Mouse (Mus musculus) Patski (cell line): ENCODE data around the gene Commd4. TPM values are rescaled to one million over a fixed set of nuclear protein-coding genes. Genes with fewer than 3 reads are reported as not detected.

Experiments used
- ATAC-seq: fragments of 100-300 bp; one replicate; pipeline ENCODE4 v1.8.0; 2021
- CTCF ChIA-PET: fragments of 350-600 bp; sonication (Branson Sonifier 250); formaldehyde crosslinking; loops from one replicate; lab custom pipeline; 2022; ENCODE audit warnings: inconsistent platforms; lab: Charles Lee
- POLR2A ChIA-PET: fragments of 350-600 bp; sonication (Branson Sonifier 250); formaldehyde crosslinking; loops from one replicate; lab custom pipeline; 2022; ENCODE audit warnings: antibody characterized with exemption, inconsistent platforms; lab: Charles Lee
- DNase-seq: peaks from one replicate; pipeline ENCODE4 v3.0.0-alpha.2; 2011; ENCODE audit warnings: low read depth, low spot score
- H3K27me3 ChIP-seq: fragments of 371-371 bp; one replicate; pipeline ENCODE4 v1.5.1; 2021
- CTCF ChIP-seq: fragments of 100-300 bp; IDR thresholded peaks from one replicate; pipeline ENCODE4 v1.5.1; 2021
- in situ Hi-C: fragments of 300-500 bp; cut with MboI; formaldehyde crosslinking; loops from 3 replicates; pipeline ENCODE4 v1.11.1; 2018; ENCODE audit warnings: low pct_unique_long_range_greater_than_20kb, mixed read lengths
- polyA plus RNA-seq: library from polyadenylated mRNA; unstranded; gene quantifications from one replicate; pipeline ENCODE4 v1.2.3, GENCODE M21; 2021

Gene Commd4
- polyA plus RNA-seq, 1 experiment from 2014 or later: 110 TPM

GRCm38 (mm10) chr9:57143212-57143611 is 14.9 kb downstream of the Commd4 start:
- in situ Hi-C loops: no loop called here
- CTCF ChIA-PET: interaction anchor here (2.9 kb wide), 1 partner anchor 12 kb away, joined by 10 read pairs; the partner anchor contains the start of gene Man2c1
- POLR2A ChIA-PET: no interaction called here

DNA sequence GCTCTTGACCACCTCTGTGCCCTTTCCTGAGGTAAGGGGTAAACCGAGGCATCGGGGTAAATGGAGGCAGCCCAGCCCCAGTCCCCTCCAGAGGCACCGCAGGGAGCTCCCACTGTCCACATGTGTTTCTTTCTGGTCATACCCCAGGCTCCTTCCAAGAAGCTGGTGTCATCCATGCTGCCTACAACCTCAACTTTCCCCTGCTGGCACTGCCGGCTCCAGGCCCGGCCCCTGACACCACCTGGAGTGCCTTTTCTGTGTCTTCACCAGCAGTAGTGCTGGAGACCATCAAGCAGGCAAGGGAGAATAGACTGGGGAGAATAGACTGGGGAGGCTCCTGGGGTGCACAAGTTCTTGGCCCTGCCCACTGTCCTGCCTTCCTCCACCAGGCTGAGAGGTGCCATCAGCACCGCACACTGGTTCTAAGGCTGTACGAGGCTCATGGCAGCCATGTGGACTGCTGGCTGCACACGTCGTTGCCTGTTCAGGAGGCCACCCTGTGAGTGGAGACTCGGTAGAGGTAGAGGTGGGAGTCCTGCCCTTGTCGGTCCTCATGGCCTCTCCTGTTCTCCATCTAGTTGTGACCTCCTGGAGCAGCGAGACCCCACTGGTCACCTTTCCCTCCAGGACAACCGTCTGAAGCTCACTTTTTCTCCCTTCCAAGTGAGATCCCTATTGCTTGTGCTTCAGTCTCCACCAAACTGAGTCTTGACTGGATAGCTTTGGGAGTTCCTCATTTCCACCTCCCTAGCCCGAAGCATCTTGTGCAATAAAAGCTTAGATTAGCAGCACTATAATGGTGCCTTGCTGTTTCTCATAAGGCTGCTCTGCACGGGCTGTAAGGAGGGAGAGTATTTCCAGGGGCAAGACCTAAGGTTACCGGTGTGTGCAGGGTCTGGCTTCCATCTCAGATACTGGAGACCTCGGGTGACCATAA is 16.4 kb downstream of the Commd4 start:
- no peaks in the 10 kb centered on the region for H3K27me3 ChIP-seq
- POLR2A ChIA-PET: no interaction called here
- DNase-seq (no peak), ATAC-seq (no peak)
- no peak for TF ChIP-seq CTCF
- in situ Hi-C loops: no loop called here
- CTCF ChIA-PET: interaction anchor here (2.9 kb wide), 1 partner anchor 11 kb away, joined by 10 read pairs; the partner anchor contains the start of gene Man2c1

More at GRCm38 (mm10) chr9:57143212-57143611, 14.9 kb downstream of the Commd4 start:
- no peaks in the 10 kb centered on the region for H3K27me3 ChIP-seq
- DNase-seq: no peak
- no peak for ATAC-seq
- TF ChIP-seq CTCF: no peak

DNA sequence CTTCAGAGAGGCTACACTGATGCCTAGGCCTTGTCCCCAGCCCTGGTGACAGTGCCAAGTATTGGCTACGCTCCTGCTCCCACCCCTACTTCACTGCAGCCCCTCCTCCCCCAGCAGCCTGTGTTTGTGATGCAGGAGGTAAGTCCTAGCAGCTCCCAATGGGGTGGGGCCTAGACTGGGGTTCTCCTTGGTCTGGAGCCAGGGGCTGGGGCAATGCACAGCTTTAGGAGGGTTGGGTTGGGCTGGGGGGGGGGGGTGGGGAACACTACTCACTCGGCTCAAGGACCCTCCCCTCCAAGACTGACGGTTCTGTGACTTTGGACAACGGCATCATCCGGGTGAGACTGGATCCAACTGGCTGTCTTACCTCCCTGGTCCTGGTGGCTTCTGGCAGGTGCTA is 18.6 kb downstream of the Commd4 start:
- DNase-seq: no peak
- no peaks in the 10 kb centered on the region for H3K27me3 ChIP-seq
- in situ Hi-C loops: no loop called here
- ATAC-seq: no peak
- no peak for TF ChIP-seq CTCF
- POLR2A ChIA-PET: interaction anchor here (2.6 kb wide), 1 partner anchor 8 kb away, joined by 8 read pairs; no protein-coding TSS in a partner anchor
- CTCF ChIA-PET: no interaction called here

DNA sequence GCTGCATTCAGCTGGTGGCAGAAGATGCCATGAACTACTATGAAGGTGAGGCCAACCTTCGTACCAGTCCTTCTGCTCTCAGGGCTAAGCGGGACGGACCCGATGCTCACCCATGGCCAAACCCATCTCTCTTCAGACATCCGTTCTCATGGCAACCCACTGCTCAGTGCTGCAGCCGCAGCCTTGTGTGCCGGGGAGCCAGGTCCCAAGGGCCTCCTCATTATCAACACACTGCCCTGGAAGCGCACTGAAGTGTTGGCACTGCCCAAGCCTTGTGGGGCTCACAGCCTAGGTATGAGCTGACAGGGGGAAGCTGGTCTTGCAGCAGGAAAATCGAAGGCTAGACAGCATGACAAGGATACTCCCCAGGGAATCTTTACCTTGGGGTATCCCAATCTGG is 19.0 kb downstream of the Commd4 start:
- no peak for ATAC-seq
- no peaks in the 10 kb centered on the region for H3K27me3 ChIP-seq
- no peak for DNase-seq
- POLR2A ChIA-PET: interaction anchor here (2.6 kb wide), 1 partner anchor 8 kb away, joined by 8 read pairs; no protein-coding TSS in a partner anchor
- in situ Hi-C loops: no loop called here
- TF ChIP-seq CTCF: no peak
- CTCF ChIA-PET: no interaction called here

GRCm38 (mm10) chr9:57138507-57138906 is 19.6 kb downstream of the Commd4 start:
- no peak for TF ChIP-seq CTCF
- ChIA-PET CTCF (no interaction called here), POLR2A (interaction anchor here (2.6 kb wide), 1 partner anchor 9 kb away, joined by 8 read pairs; no protein-coding TSS in a partner anchor)
- H3K27me3 ChIP-seq: no peaks in the 10 kb centered on the region
- in situ Hi-C loops: no loop called here
- ATAC-seq (no peak), DNase-seq (no peak)

- H3K27me3 ChIP-seq: no peaks in the 10 kb centered on the region
- ATAC-seq (no peak), DNase-seq (no peak)
- CTCF ChIA-PET: no interaction called here
- TF ChIP-seq CTCF: no peak
- in situ Hi-C loops: no loop called here
- POLR2A ChIA-PET: interaction anchor here (2.6 kb wide), 1 partner anchor 9 kb away, joined by 8 read pairs; no protein-coding TSS in a partner anchor
These were observed 20.4 kb downstream of the Commd4 start for GRCm38 (mm10) chr9:57137777-57138176.

DNA sequence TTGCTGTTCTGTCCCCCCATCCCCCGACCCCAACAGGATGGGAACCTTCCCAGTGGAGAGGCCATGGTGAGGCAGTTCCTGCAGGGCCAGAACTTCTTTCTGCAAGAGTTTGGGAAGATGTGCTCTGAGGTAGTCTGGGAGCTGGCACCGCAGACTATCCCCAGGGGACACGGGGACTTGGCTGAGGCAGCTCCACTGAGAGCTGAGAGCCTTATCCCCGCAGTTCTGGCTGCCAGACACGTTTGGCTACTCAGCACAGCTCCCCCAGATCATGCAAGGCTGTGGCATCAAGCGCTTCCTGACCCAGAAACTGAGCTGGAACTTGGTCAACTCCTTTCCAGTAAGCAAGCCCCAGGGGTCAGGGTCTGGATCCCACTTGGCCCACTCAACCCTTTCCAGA is 20.9 kb downstream of the Commd4 start:
- in situ Hi-C loops: no loop called here

DNA sequence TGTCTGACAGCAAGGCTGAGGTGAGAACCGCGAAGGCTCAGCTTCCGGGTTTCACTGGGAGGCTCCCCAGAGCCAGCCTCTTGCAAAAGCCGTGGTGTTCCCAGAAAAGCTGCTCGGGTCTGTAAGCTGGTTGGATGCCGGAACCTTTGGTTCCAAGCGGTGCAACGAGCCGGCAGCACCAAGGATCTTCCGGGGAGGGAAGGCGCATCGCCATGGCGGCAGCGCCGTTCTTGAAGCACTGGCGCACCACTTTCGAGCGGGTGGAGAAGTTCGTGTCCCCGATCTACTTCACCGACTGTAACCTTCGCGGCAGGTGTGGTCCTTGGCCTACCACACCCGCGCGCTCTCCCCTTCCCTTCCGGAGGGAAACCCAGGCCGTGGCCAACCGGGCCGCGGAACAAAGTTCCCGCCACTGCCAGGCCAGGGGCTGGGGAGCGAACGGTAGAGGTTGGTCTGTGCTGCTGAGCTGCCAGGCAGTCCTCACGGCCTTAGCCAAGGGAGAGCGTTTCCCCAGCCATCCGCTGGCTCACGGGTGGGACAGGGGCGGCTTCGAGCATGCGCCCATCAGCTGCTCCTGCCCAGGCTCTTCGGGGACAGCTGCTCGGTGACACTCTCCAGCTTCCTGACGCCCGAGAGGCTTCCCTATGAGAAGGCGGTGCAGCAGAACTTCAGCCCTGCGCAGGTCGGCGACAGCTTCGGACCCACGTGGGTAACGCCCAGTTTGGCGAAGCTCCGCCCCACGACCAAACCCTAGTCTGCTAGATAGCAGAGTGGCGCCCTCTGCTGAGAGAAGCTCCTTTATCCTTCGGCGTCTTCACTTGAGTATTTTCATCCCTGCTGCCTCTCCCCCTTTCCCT is 27.3 kb downstream of the Commd4 start, which contains the start of gene Man2c1:
Gene Man2c1 (plus strand): TSS at position 114 of the 857 bp plus-strand sequence.
- no peak for TF ChIP-seq CTCF
- H3K27me3 ChIP-seq: no peaks in the 10 kb centered on the region
- ATAC-seq: peak; percentile 70
- peak; percentile 64 for DNase-seq
- CTCF ChIA-PET: interaction anchor here (0.7 to 2.7 kb wide), 14 partner anchors 12 to 239 kb away, joined by 3 to 16 read pairs (median 4); partner anchors contain the start of genes Neil1 and Snx33
- in situ Hi-C loops: loop anchor here (5.0 kb wide), 2 partner anchors 204 to 239 kb away; partner anchors contain the start of gene Snx33
- POLR2A ChIA-PET: interaction anchor here (0.6 to 1.7 kb wide), 7 partner anchors 18 to 298 kb away, joined by 3 to 10 read pairs (median 4); partner anchors contain the start of genes Neil1 and Snx33

More for the DNA sequence above, 20.9 kb downstream of the Commd4 start:
- ChIA-PET POLR2A (interaction anchor here (2.6 kb wide), 1 partner anchor 10 kb away, joined by 8 read pairs; no protein-coding TSS in a partner anchor), CTCF (no interaction called here)
- no peaks in the 10 kb centered on the region for H3K27me3 ChIP-seq
- ATAC-seq (no peak), DNase-seq (no peak)
- no peak for TF ChIP-seq CTCF

GRCm38 (mm10) chr9:57129641-57130040 is 28.5 kb downstream of the Commd4 start:
- DNase-seq (no peak), ATAC-seq (no peak)
- no peak for TF ChIP-seq CTCF
- CTCF ChIA-PET: interaction anchor here (0.7 to 2.7 kb wide), 3 partner anchors 13 to 201 kb away, joined by 3 to 16 read pairs (median 10); partner anchors contain the start of gene Snx33
- H3K27me3 ChIP-seq: no peaks in the 10 kb centered on the region
- POLR2A ChIA-PET: interaction anchor here (0.6 kb wide), 1 partner anchor 183 kb away, joined by 4 read pairs; no protein-coding TSS in a partner anchor
- in situ Hi-C loops: loop anchor here (5.0 kb wide), 2 partner anchors 202 to 237 kb away; partner anchors contain the start of gene Snx33
